Mouse (Mus musculus): ENCODE data around the gene Frrs1. TPM values are rescaled to one million over a fixed set of nuclear protein-coding genes. Genes with fewer than 3 reads are reported as not detected.

The Frrs1 gene
- polyA plus RNA-seq, 1 experiment from 2014 or later = 18.9 TPM

- no peak overlapping the region for H3K27ac ChIP-seq (replicated peaks)
- 87% methylated on average over 7 of the region's 7 CpGs for WGBS
- H3K4me1 ChIP-seq = no peaks in the 10 kb centered on the region
- no peak overlapping the region for H3K4me2 ChIP-seq (replicated peaks)
- no peak for ATAC-seq (ENCODE audit: insufficient number of reproducible peaks, low FRiP score, low TSS enrichment, low read depth)
- no peaks in the 10 kb centered on the region for H3K36me3 ChIP-seq
- no peak overlapping the region for H3K9ac ChIP-seq
- H3K9me3 ChIP-seq (replicated peaks) = no peaks in the 10 kb centered on the region
- no peaks in the 10 kb centered on the region for H3K27me3 ChIP-seq
- no peak overlapping the region for H3K4me3 ChIP-seq (replicated peaks)
These were observed 26.5 kb upstream of the Frrs1 start for GRCm38 (mm10) chr3:116832526-116833310.

- ATAC-seq (ENCODE audit: insufficient number of reproducible peaks, low FRiP score, low TSS enrichment, low read depth) = no peak
These were observed 25.8 kb upstream of the Frrs1 start for GRCm38 (mm10) chr3:116833491-116833890.

GRCm38 (mm10) chr3:116834241-116834640, 25.0 kb upstream of the Frrs1 start:
- Histone ChIP-seq H3K36me3 (no peaks in the 10 kb centered on the region), H3K27me3 (no peaks in the 10 kb centered on the region), H3K27ac (replicated peaks) (no peak overlapping the region), H3K9me3 (replicated peaks) (no peaks in the 10 kb centered on the region), H3K4me3 (replicated peaks) (no peak overlapping the region), H3K4me1 (no peaks in the 10 kb centered on the region), H3K4me2 (replicated peaks) (no peak overlapping the region), H3K9ac (no peak overlapping the region)
- ATAC-seq (ENCODE audit: insufficient number of reproducible peaks, low FRiP score, low TSS enrichment, low read depth) = no peak
- WGBS = 91% methylated on average over 6 of the region's 6 CpGs

More at GRCm38 (mm10) chr3:116833491-116833890, 25.8 kb upstream of the Frrs1 start:
- H3K27ac ChIP-seq (replicated peaks) = no peak overlapping the region
- H3K4me1 ChIP-seq = no peaks in the 10 kb centered on the region
- no peaks in the 10 kb centered on the region for H3K9me3 ChIP-seq (replicated peaks)
- no peak overlapping the region for H3K4me3 ChIP-seq (replicated peaks)
- H3K36me3 ChIP-seq = no peaks in the 10 kb centered on the region
- WGBS = 77% methylated on average over 4 of the region's 4 CpGs
- no peaks in the 10 kb centered on the region for H3K27me3 ChIP-seq
- no peak overlapping the region for H3K4me2 ChIP-seq (replicated peaks)
- no peak overlapping the region for H3K9ac ChIP-seq

GRCm38 (mm10) chr3:116835350-116835749, 23.9 kb upstream of the Frrs1 start:
- peak overlapping the region; percentile 47 for H3K4me3 ChIP-seq (replicated peaks)
- peak overlapping the region; percentile 75 for H3K4me2 ChIP-seq (replicated peaks)

GRCm38 (mm10) chr3:116835770-116836680, 23.2 kb upstream of the Frrs1 start:
- Histone ChIP-seq H3K4me1 (no peaks in the 10 kb centered on the region), H3K9me3 (replicated peaks) (no peaks in the 10 kb centered on the region), H3K27me3 (no peaks in the 10 kb centered on the region), H3K4me3 (replicated peaks) (peak overlapping the region; percentile 47), H3K4me2 (replicated peaks) (peak overlapping the region; percentile 75), H3K27ac (replicated peaks) (0 out of 2 replicates have a peak overlapping the region, but pooled peaks have one; percentile 48), H3K9ac (peak overlapping the region; percentile 35; the same call in 1 of the 2 replicates), H3K36me3 (no peaks in the 10 kb centered on the region)
- WGBS = 21% methylated on average over 21 of the region's 21 CpGs
- peak; percentile 57; the same call in 1 of the 2 replicates for ATAC-seq (ENCODE audit: insufficient number of reproducible peaks, low FRiP score, low TSS enrichment, low read depth)

More at GRCm38 (mm10) chr3:116835350-116835749, 23.9 kb upstream of the Frrs1 start:
- H3K36me3 ChIP-seq = no peaks in the 10 kb centered on the region
- H3K9me3 ChIP-seq (replicated peaks) = no peaks in the 10 kb centered on the region
- no peaks in the 10 kb centered on the region for H3K27me3 ChIP-seq
- ATAC-seq (ENCODE audit: insufficient number of reproducible peaks, low FRiP score, low TSS enrichment, low read depth) = no peak
- H3K4me1 ChIP-seq = no peaks in the 10 kb centered on the region
- no peak overlapping the region for H3K27ac ChIP-seq (replicated peaks)
- H3K9ac ChIP-seq = no peak overlapping the region
- WGBS = 65% methylated on average over 4 of the region's 4 CpGs

GRCm38 (mm10) chr3:116836681-116837475, 22.4 kb upstream of the Frrs1 start:
- H3K9ac ChIP-seq = no peak overlapping the region
- no peak for ATAC-seq (ENCODE audit: insufficient number of reproducible peaks, low FRiP score, low TSS enrichment, low read depth)
- no peaks in the 10 kb centered on the region for H3K4me1 ChIP-seq
- no peak overlapping the region for H3K27ac ChIP-seq (replicated peaks)
- no peak overlapping the region for H3K4me2 ChIP-seq (replicated peaks)
- no peaks in the 10 kb centered on the region for H3K9me3 ChIP-seq (replicated peaks)
- no peaks in the 10 kb centered on the region for H3K36me3 ChIP-seq
- H3K27me3 ChIP-seq = no peaks in the 10 kb centered on the region
- H3K4me3 ChIP-seq (replicated peaks) = no peak overlapping the region
- 78% methylated on average over 23 of the region's 23 CpGs for WGBS

GRCm38 (mm10) chr3:116841311-116841710, 18.0 kb upstream of the Frrs1 start:
- WGBS = 74% methylated on average over 2 of the region's 2 CpGs
- H3K4me2 ChIP-seq (replicated peaks) = no peak overlapping the region
- H3K4me3 ChIP-seq (replicated peaks) = no peak overlapping the region
- ATAC-seq (ENCODE audit: insufficient number of reproducible peaks, low FRiP score, low TSS enrichment, low read depth) = no peak
- H3K9me3 ChIP-seq (replicated peaks) = no peaks in the 10 kb centered on the region
- H3K4me1 ChIP-seq = no peaks in the 10 kb centered on the region
- no peaks in the 10 kb centered on the region for H3K27me3 ChIP-seq
- no peak overlapping the region for H3K27ac ChIP-seq (replicated peaks)
- H3K36me3 ChIP-seq = no peaks in the 10 kb centered on the region
- no peak overlapping the region for H3K9ac ChIP-seq

- Histone ChIP-seq H3K27me3 (no peaks in the 10 kb centered on the region), H3K4me1 (no peaks in the 10 kb centered on the region), H3K4me3 (replicated peaks) (no peak overlapping the region), H3K36me3 (no peaks in the 10 kb centered on the region), H3K4me2 (replicated peaks) (no peak overlapping the region), H3K9ac (no peak overlapping the region), H3K27ac (replicated peaks) (no peak overlapping the region), H3K9me3 (replicated peaks) (no peaks in the 10 kb centered on the region)
- 73% methylated on average over 10 of the region's 10 CpGs for WGBS
- ATAC-seq (ENCODE audit: insufficient number of reproducible peaks, low FRiP score, low TSS enrichment, low read depth) = no peak
These were observed 14.2 kb upstream of the Frrs1 start for GRCm38 (mm10) chr3:116844880-116845579.

- Histone ChIP-seq H3K4me2 (replicated peaks) (no peak overlapping the region), H3K27me3 (no peaks in the 10 kb centered on the region), H3K27ac (replicated peaks) (no peak overlapping the region), H3K4me1 (no peaks in the 10 kb centered on the region), H3K9me3 (replicated peaks) (no peaks in the 10 kb centered on the region), H3K9ac (no peak overlapping the region), H3K4me3 (replicated peaks) (no peak overlapping the region), H3K36me3 (no peaks in the 10 kb centered on the region)
- 79% methylated on average over 4 of the region's 4 CpGs for WGBS
- no peak for ATAC-seq (ENCODE audit: insufficient number of reproducible peaks, low FRiP score, low TSS enrichment, low read depth)
These were observed 13.2 kb upstream of the Frrs1 start for GRCm38 (mm10) chr3:116846084-116846483.

- no peak overlapping the region for H3K27ac ChIP-seq (replicated peaks)
- 83% methylated on average over 1 of the region's 1 CpGs for WGBS
These were observed 11.2 kb upstream of the Frrs1 start for GRCm38 (mm10) chr3:116848099-116848498.

More at GRCm38 (mm10) chr3:116848099-116848498, 11.2 kb upstream of the Frrs1 start:
- H3K4me3 ChIP-seq (replicated peaks) = no peak overlapping the region
- no peak for ATAC-seq (ENCODE audit: insufficient number of reproducible peaks, low FRiP score, low TSS enrichment, low read depth)
- no peaks in the 10 kb centered on the region for H3K9me3 ChIP-seq (replicated peaks)
- H3K36me3 ChIP-seq = no peaks in the 10 kb centered on the region
- no peak overlapping the region for H3K9ac ChIP-seq
- H3K27me3 ChIP-seq = no peaks in the 10 kb centered on the region
- H3K4me2 ChIP-seq (replicated peaks) = no peak overlapping the region
- no peaks in the 10 kb centered on the region for H3K4me1 ChIP-seq

All from embryonic facial prominence, embryonic 15.5 days (tissue).